Mouse (Mus musculus) 416B (cell line): ENCODE measurements at regions not wholly inside any gene's neighbourhood (a gene's known extent, or its start where the extent isn't known, plus 50 kb on each side); places are given as distances from the start of the nearest gene placed in this dataset.
A peak's percentile ranks its signal among the peaks of the same experiment; 100 is the strongest.

ENCODE experiments used
- DNase-seq: peaks from one replicate; pipeline ENCODE4 v3.0.0; 2011; ENCODE audit warnings: low read depth

DNA sequence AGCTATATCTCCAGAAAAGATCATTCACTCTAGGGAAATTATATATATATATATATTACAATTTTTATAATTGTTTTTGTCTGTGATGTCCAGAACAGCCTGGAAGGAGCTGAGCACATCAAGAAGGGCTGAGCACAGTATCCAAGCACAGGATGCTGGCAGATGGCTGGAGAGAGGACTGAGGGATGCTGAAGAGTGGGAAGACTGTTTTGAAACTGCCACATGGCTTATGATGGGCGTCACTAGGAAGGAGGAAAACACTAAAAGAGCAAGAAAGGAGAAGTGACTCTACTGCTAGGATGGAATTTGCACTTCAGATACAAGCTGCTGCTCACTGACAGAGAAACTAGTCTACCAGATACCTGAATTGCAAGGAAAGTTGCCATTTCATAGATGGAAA is 50.4 kb upstream of the Atg10 start:
- no peak for DNase-seq

DNA sequence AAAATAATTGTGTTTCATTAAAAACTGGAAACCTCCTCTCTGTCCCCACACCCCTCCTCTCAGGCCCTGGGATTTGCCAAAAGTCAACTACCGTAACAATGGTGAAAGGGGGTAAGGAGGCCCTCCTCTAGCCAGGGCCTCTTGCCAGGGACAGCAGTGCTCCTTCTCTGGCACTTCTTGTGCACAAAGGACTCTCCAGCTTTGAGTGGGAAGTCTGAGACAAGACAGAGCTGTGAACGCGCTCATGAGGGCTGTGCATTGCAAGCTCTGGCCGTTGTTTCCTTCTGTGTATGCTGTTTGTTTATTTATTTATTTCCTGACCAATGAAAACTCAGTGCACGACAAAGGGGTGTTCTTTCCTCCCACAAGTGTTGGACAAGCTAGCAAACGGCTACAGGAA is 50.8 kb upstream of the Atg10 start:
- no peak for DNase-seq

DNA sequence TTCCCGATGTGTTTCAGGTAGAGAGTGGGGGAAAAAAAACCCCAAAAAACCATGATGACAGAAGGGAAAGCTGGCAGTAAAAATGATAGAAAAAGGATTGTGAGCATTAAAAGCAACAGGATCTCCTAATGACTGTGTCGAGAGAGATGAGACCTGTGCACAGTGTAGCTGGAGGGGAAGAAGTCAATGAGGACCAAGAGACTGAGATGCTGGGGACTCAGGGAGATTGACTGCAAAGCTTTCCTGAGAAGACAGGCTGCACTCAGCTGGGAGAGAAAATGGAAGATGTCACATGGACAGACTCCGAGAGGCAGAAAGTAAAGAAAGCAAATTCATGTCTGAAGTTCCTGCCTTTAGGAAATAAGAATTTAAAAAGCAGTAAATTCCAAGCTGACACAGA is 55.7 kb upstream of the Atg10 start:
- DNase-seq: no peak

DNA sequence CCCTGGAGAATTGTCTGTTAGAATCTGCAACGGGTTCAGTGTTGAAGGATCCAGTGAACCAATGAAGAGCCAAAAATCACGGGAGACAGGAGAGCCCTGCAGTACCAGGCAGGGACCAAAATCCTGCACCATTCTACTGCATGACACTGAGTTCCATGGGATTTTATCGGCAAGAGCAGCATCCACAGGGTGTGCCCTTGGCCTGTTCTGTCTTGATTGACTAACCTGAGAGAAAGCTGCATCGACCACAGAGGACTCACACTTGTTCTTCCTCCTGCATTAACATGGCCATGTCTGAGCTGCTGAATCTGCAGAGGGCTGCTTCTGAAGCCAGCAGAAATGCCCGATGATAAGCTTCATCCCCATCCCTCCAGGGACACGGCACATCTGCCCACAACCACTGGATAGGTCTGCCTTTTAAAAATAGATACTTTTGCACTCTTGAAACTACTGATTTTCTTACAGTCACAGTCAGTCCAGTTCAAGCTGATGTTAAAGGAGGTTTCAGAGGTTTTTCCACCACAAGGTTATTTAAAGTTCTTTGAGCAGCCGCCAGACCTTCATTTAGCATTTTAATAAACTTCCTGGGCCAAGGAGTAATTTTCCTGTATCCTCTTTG is 71.9 kb upstream of the Atg10 start:
- DNase-seq: no peak

DNA sequence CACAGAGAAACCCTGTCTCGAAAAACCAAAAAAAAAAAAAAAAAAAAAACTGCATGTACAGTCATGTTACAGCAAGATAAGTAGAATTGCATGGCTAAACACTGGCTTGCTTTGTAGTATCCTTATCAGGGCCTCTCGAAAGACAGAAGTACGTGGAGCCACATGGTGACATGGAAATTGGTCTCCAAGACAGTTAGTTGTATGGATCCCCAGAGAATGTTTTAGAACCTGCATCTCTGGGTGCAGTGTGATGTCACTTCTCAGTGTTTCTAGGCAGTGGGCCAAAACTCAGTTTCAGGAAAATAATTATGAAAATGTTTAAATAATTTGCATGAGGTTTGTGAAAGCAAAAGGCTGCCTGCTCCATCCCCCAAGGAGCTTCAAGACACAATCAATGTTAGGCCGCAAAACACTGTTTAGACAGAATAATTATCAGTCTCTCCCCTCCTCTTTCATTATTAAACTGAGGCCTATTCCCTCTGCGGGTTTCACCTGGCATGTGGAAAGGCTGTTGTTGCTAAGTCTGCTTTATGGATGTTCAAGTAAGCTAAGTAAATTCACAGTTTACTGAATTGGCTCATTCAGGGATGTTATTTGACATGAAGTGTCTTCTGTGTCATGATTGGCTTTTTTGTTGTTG is 72.9 kb upstream of the Atg10 start:
- DNase-seq: no peak

DNA sequence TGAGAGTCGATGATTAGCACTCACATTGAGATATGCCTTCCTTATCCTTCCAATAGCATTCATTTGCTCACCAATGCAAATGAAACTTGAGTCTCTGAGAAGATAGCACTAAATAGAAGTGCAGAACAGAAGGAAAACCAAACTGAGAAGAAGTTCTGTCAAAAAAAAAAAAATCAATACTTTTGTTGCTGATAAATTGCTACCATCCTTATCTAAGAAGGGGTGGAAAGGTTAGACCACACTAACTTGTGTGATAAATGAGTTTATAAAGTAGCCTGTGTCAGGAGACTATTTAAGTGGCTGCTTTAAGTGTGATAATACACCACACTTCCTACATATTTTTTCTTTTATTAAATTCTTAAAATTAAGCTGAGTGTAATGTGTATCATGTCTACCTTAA is 78.1 kb upstream of the Atg10 start:
- no peak for DNase-seq

DNA sequence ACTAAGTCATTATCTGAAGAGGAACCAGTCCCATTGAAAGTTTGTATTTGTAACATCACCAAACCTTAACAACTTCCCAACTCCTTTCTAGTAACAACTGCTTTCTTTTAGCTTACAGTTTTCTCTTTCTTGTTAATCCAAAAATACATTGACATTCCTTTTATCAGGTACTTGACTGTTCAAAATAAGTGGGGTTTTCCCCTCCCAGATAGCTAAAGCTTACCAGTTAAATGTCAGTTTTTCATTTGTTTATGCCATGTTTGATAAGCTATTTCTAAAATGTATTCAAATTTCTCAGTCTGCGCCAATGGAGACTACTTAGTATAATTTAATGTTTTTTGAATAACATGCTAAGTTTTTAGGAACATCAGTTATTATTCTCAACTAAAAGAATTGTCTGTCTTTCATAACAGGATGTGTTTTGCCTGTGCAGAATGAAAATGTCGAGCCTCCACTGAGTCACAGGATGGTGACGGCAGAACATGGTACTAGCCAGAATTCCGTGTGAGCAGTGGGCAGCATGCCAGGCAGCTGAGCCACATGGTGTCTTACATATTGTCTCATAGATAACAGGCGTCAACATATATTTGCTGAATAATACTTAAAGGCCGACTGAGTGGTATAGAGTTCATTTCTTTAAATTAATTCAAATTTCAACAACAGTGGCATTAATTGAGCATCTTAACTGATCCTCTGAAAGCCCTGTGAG is 82.1 kb upstream of the Atg10 start:
- peak; percentile 66 for DNase-seq

DNA sequence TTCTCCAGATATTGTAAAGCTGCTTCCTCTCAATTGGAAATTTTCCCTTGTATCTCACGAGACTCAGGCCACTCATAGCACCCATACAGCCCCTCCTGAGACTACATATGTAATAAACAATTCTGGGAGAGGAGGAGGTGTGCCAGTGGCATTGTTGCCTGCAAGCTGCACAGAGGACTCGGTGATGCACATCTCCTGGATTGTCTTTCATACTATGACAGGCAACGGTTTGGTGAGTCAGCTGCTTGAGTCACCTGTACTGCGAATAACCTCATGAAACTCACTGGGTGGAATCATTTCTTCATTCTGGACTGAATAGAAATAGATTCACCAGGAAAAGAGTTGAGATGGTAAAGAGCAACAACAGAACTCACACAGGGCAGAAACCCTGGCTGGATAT is 82.8 kb upstream of the Atg10 start:
- DNase-seq: peak; percentile 11

DNA sequence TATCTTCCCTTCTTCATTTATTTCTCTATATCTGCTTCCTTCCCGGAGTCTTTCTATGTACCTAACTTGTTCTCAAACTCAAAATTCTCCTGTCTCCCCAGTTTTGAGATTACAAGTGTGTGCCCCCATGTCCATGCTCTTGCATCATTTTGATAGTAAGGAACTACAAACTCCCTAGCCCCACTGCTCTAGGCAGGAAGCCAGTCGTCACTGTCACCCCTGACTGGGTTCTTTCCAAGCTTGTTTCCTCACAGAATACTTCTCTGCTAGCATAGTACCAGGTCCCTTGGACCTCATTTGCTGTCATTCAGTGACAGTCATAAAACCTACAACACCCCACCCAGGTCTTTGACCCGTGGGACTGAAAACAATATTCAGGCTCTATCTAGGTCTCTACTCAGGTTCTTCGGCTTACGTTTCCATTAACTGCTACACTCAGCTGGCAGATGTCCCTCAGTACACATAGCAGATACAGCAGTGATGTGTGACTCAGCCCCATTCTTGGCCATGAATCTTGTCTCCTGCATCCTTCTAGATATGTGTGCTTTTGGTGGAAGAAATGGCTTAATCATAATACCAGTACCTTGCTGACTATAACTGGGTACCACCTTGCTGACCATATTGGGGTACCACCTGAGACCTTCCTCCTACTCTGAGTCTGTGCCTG is 89.3 kb upstream of the Atg10 start:
- no peak for DNase-seq

DNA sequence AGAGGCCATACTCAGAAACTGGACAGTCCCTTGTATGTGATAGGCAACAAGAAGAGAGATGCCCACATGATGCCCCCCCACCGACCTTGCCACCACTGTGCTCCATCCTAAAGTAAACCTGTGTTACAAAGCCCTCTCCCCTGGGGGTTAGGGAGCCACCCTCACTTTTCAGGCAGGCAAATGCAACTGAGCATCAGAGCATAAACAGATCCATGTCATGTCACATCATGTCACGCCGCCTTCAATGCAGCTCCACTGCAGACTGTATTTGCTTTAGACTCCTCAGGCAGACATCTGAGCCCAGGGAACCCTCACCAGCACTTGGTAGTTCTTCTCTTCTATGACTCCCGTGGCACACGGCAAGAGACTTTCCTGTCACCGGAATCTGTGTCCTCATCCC is 98.6 kb upstream of the Atg10 start:
- no peak for DNase-seq

DNA sequence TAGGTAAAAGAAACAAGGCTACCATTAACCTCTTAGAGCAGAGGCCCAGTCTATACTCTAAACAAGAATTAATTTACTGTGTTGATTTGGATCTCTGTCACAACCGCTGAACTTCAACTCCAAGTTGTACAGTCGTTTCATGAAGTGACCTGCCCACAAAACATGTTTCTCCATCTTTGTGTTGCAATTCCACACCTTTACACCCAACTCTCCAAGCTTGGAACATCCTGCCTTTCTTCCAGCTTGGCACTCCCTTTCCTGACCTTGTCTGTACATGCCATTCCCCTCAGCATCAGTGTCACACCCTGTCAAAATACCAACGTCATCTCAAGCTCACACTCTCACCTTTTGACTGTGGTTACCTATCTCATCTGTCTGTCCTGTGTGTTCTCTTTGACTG is 103.1 kb upstream of the Atg10 start:
- DNase-seq: no peak

DNA sequence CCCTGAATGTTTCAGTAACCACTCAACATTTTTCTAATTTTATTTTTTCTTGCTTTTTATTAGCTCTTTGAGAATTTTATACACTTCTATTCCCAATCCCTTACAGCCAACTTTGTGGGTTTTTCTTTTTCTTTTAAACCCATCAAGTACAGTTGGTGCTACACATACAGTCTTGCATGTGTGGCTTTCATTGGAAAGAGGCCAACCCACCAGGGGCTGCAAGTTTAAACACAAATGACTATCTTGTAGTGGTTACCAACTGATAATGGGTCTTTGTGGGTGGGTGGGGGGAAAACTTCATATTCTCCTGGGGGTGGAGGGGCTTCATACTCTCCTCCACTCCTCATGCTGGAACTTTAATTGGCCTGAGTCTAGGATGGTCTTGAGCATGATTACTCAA is 110.5 kb upstream of the Atg10 start:
- peak; percentile 24 for DNase-seq

DNA sequence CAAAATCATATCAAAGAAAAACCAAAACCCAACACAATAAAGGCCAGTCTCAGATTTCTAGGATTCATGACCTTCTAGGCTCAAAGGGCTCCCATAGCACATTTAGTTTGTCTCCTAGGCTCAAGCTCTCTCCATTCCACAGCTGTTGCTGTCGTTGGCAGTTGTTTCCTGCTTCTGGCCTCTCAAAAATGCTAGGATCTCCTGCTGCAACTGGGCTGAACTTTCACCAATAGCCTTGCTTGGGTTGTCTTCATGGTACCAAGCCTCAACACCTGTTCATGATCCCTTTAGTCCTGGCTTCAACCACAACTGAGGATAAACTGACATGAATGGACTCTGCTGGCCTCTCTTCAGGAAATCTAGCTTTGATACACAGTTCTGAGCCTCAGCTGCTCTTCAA is 115.9 kb upstream of the Ssbp2 start:
- no peak for DNase-seq

DNA sequence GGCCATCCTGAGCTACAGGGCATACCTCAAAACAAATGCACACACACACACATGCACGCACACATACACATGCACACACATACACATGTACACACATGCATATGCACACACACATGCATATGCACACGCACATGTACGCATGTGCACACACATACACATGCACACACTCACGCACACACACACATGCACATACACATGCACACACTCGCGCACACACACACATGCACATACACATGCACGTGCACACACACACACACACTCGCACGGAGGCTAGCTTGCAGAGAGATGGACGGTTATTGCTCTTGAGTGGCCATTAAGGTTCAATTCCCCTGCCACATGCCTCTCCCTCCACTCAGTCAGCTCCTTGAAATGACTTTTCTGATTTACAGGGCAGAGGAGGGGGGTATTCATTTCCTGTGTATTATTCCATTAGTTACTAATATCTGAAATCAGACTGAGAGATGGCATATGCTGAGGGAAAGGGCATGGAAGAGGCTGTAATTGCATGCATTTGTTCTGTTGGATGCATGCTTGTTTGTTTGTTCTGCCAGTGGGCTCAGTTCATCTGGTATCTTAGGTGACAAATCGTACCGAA is 111.5 kb upstream of the Ssbp2 start:
- DNase-seq: no peak

DNA sequence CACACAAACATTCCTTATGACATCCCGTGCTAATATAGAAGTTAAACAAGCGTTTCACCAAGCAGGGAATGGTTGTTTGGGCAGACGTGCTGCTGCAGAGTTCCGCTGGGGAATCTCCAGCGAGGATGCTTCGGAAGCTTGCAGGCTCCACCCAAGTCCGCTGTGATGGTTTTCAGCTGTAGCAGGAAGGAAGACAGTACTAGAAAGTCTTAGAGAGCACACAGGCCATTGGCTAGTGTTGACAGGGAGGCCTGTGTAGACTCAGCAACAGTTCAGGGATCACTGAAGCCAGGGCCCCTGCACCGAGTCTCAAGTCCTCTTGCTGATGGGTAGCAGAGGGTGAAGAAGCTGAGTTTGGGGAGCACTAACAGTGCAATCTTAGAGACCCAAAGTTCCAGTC is 107.8 kb upstream of the Ssbp2 start:
- DNase-seq: no peak

DNA sequence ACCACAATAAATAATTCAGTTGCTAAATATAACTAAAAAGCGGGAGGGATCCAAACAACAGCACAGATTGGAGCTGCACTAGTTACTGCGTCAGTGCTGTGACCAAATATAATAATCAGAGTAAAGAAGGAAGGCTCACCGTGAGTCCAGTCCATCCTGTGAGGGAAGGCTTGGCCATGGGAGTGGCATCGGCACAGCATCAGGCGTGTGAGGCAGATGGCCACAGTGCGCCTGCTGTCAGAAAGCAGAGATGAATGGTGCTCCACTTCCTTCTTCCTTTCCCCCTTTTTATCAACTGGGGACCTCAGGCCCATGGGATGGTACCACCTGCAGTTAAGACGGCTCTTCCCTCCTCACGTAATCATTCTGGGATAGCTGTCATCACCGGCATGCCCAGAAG is 103.6 kb upstream of the Ssbp2 start:
- no peak for DNase-seq

DNA sequence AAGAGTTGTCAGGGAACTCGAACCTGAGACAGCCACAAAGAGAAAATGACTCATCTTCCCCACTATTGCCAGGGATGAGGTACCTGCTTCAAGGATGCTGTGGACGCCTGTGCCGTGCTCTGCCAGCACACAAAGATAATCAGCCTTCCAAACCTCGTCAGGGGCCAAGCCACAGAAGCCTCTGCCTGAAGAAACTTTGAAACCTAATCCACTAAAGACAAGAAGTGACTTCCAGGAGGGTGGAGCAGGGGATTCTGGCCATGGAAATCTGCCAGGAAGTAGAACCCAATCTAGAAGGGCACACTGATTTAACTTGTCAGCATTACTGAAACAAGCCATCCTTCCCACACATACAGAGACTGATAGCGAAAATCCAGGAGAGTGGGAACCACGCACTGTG is 100.0 kb upstream of the Ssbp2 start:
- DNase-seq: no peak

DNA sequence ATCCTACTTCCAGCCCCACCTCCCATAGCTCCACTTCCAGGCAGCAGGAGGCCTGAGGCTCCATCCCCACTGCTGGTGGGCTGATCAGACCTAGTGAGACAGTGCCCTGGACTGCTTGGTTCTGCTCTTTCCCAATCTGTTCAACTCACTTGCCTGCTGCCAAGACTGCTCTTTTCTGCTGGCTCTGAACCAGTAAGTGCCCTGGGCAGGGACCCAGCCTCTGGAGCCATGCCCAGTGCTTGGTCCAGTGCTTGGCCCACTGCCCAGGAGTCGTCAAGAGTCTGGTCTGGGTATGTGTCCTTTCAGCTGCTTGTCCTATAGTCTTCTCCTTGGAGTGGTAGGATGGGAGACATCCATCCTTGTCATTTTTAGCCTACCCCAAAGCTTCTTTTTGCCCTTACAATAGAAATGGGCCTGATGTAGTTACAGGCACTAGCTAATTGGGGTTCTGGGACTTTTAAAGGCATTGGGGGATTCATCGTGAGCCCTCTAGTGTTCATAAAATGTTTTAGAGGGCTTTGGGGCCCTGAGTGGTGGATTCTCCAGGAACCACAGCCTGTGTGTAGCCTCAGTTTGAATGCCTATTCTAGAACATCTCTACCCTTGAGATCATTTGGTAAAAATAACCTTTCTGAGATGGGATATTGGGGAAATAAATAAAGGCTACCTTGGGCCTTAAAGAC is 94.7 kb upstream of the Ssbp2 start:
- peak; percentile 48 for DNase-seq

DNA sequence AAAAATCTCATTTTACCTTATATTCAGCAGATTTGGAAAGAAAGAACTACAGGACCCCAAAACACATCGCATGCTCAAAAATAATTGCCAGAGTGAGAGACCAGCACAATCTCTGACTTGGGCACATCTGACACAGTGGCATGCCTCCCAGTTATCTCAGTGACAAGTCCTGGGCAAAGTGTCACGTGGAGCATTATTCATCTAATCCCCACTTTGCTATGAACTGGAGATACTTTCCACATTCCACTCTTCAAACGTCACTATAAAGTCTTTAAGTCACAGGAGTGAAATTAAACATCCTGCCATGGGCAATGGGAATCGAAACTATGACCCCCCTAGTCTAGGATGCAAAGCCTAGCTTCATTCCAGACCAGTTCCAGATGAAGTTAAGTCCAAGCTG is 93.5 kb upstream of the Ssbp2 start:
- DNase-seq: no peak

DNA sequence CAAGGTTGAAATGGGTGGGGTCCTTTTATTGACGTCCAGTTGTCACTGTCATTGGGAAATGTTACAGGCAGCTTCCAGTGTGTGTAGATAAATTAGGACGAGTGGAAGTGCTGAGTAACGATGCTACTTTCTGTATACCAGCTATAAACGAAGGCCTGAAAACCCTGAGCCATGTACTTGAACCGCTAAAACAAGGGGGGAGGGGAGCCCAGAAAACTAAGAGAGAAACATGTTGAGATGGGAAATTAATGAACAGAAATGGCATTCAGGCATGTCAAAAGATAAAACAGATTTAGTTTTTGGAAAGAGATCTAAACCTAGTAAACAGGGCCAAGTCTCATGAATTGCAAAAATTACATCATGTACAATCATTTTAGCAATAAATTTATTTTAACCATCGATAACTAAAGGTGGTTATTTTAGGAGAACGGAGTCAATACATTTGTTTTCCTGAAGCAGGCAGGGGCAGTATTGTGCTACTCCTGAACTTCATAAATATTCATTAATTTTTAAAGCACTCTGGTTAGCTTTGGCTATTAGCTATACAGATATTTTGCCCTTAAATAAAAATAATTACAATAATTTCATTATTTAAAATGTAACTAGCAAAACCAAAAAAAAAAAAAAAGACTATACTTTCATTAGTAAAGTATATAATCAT is 92.1 kb upstream of the Ssbp2 start:
- no peak for DNase-seq

DNA sequence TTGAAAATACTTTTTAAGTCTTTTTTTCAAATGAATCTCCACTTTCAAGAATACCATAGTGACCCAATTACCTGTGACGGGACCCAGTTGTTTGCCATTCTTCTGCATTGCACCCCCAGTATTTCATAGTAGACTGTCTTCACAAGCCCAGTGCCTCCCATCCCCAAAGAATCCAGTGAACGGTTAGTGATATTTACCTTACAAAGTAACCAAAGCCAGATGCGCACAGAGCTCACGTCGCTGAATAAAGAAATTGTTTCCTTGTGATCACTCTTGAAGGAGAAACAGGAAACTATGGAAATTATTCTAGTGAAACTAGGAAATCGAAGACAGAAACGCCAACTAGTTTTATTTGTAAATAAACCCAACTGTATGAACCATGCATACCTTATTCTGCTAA is 91.4 kb upstream of the Ssbp2 start:
- no peak for DNase-seq

DNA sequence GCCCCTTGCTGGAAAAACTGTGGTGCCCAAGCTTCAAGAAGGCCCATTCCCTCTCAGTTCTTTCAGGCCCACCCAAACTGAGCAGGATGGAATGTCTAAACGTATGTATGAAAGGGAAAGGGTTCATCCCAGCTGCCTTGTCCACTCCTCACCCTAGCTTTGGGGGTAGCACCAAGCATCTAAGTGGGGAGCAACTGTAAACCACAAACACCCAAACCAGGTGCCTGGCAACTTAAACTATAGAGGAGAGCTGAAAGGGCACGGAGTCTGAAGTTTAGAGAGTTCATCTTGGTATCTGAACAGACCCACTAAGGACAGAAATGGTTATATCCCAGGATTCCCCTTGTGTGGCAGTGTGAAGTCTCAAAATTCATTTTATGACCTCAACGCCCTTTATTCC is 90.1 kb upstream of the Ssbp2 start:
- no peak for DNase-seq
